In genomic region chr8:118539941-118540340, GRCm38 (mm10) we compare ENCODE assay signal across 23 mouse cellular contexts.
DNase-seq lines count a peak whose midpoint lies in the region; ATAC-seq and TF ChIP-seq lines count a peak whose summit lies in the region.
"Had no signal": no experiment of that assay in that cellular context is flagged by ENCODE, and none has a peak within 500 bp of the region (broad histone marks: within the 10 kb centered on the region; RNA-seq: fewer than 3 reads in every experiment).

No protein-coding gene starts in this region.

- no peak overlapping the region for H3K27ac ChIP-seq in forebrain, embryonic 14.5 days (ENCODE audit: low read depth, low read length)
- H3K27ac ChIP-seq in forebrain, embryonic 10.5 days = no peak overlapping the region
- no peak overlapping the region for H3K27ac ChIP-seq in forebrain, postnatal 0 days (ENCODE audit: low read depth, low read length)
- H3K27ac ChIP-seq in forebrain, embryonic 12.5 days = no peak overlapping the region
- H3K27ac ChIP-seq in midbrain, embryonic 11.5 days (ENCODE audit: low read depth, low read length) = no peak overlapping the region
- H3K27ac ChIP-seq in midbrain, postnatal 0 days (ENCODE audit: low read depth, low read length) = no peak overlapping the region
- H3K27ac ChIP-seq: embryonic facial prominence, embryonic 10.5 days; gastrocnemius, adult 2 months; hindbrain, embryonic 12.5 days; hindbrain, embryonic 15.5 days had no signal

- no peaks in the 10 kb centered on the region for H3K36me3 ChIP-seq in forebrain, embryonic 14.5 days (ENCODE audit: control insufficient read depth, insufficient read depth, low read length)
- no peaks in the 10 kb centered on the region for H3K36me3 ChIP-seq in forebrain, embryonic 10.5 days (replicated peaks)
- no peaks in the 10 kb centered on the region for H3K36me3 ChIP-seq in forebrain, postnatal 0 days (ENCODE audit: insufficient read depth)
- no peaks in the 10 kb centered on the region for H3K36me3 ChIP-seq in forebrain, embryonic 12.5 days (replicated peaks)
- no peaks in the 10 kb centered on the region for H3K36me3 ChIP-seq in midbrain, embryonic 11.5 days (ENCODE audit: control insufficient read depth, insufficient read depth, low read length)
- no peaks in the 10 kb centered on the region for H3K36me3 ChIP-seq in midbrain, postnatal 0 days (ENCODE audit: insufficient read depth, low read length)
- H3K36me3 ChIP-seq: embryonic facial prominence, embryonic 10.5 days; embryonic facial prominence, embryonic 13.5 days; hindbrain, embryonic 12.5 days; hindbrain, embryonic 15.5 days had no signal

- peaks cover 3% of the 10 kb centered on the region for H3K4me1 ChIP-seq in forebrain, embryonic 14.5 days (ENCODE audit: control insufficient read depth, insufficient read depth, low read length)
- peaks cover 16% of the 10 kb centered on the region for H3K4me1 ChIP-seq in forebrain, embryonic 10.5 days
- no peaks in the 10 kb centered on the region for H3K4me1 ChIP-seq in forebrain, postnatal 0 days (ENCODE audit: insufficient read depth)
- peaks cover 8% of the 10 kb centered on the region for H3K4me1 ChIP-seq in forebrain, embryonic 12.5 days
- H3K4me1 ChIP-seq in midbrain, embryonic 11.5 days (ENCODE audit: control insufficient read depth, insufficient read depth, low read length) = no peaks in the 10 kb centered on the region; the same call in 1 of the 2 replicates
- no peaks in the 10 kb centered on the region for H3K4me1 ChIP-seq in midbrain, postnatal 0 days (ENCODE audit: insufficient read depth, low read length)

- no peak for ATAC-seq in forebrain, embryonic 14.5 days
- no peak; the same call in 1 of the 2 replicates for ATAC-seq in forebrain, postnatal 0 days
- no peak for ATAC-seq in forebrain, embryonic 12.5 days (ENCODE audit: low FRiP score)
- ATAC-seq in midbrain, embryonic 11.5 days (ENCODE audit: low FRiP score) = no peak
- ATAC-seq in midbrain, postnatal 0 days (ENCODE audit: low FRiP score) = no peak
- ATAC-seq: activated CD4-positive, CD25-positive, alpha-beta regulatory T cell, adult 4 months had no signal

- no peak overlapping the region for H3K4me2 ChIP-seq in forebrain, embryonic 14.5 days (ENCODE audit: low read length)
- H3K4me2 ChIP-seq in forebrain, postnatal 0 days (ENCODE audit: low read depth) = no peak overlapping the region
- H3K4me2 ChIP-seq in forebrain, embryonic 12.5 days = no peak overlapping the region
- H3K4me2 ChIP-seq in midbrain, embryonic 11.5 days = no peak overlapping the region
- H3K4me2 ChIP-seq in midbrain, postnatal 0 days (ENCODE audit: low read depth, low read length, poor library complexity, severe bottlenecking) = no peak overlapping the region
- H3K4me2 ChIP-seq: heart, embryonic 11.5 days; hindbrain, embryonic 12.5 days; hindbrain, embryonic 15.5 days had no signal

- intact Hi-C loops in left cerebral cortex, postnatal 36 days (cut with DNase I) = no loop called here

- peak; percentile 58 for DNase-seq in forebrain, embryonic 14.5 days (ENCODE audit: low spot score)
- DNase-seq in forebrain, embryonic 10.5 days (ENCODE audit: extremely low spot score, low spot score) = no peak
- DNase-seq in forebrain, postnatal 0 days = peak; percentile 38
- peak; percentile 67 for DNase-seq in midbrain, embryonic 11.5 days (ENCODE audit: low spot score, missing footprints)
- no peak for DNase-seq in midbrain, postnatal 0 days (ENCODE audit: low spot score)
- DNase-seq in left cerebral cortex, postnatal 36 days (ENCODE audit: low spot score in 2 of 2) = no peak
- DNase-seq: adrenal gland, adult 8-10 months; adrenal gland, postnatal 25 days; cerebellum, adult 11-12 months; cerebellum, adult 8-10 months; cerebellum, postnatal 10 days; cerebellum, postnatal 36 days; gastrocnemius, adult 2 months; gastrocnemius, postnatal 14 days; heart, adult 11 months had no signal

- no peak overlapping the region for H3K4me3 ChIP-seq in forebrain, embryonic 14.5 days (ENCODE audit: low read depth, low read length)
- no peak overlapping the region for H3K4me3 ChIP-seq in forebrain, embryonic 10.5 days
- no peak overlapping the region for H3K4me3 ChIP-seq in forebrain, postnatal 0 days (ENCODE audit: low read depth, low read length)
- H3K4me3 ChIP-seq in forebrain, embryonic 12.5 days (replicated peaks) = no peak overlapping the region
- H3K4me3 ChIP-seq in midbrain, embryonic 11.5 days (ENCODE audit: low read depth, low read length) = no peak overlapping the region
- no peak overlapping the region for H3K4me3 ChIP-seq in midbrain, postnatal 0 days (ENCODE audit: low read depth, low read length)
- H3K4me3 ChIP-seq: embryonic facial prominence, embryonic 10.5 days; embryonic facial prominence, embryonic 13.5 days; erythroblast, embryonic 14.5 days; gastrocnemius, adult 2 months; hindbrain, embryonic 12.5 days; hindbrain, embryonic 15.5 days had no signal

- no peak overlapping the region for H3K9ac ChIP-seq in forebrain, embryonic 14.5 days (ENCODE audit: low read length)
- no peak overlapping the region for H3K9ac ChIP-seq in forebrain, postnatal 0 days
- no peak overlapping the region for H3K9ac ChIP-seq in forebrain, embryonic 12.5 days
- no peak overlapping the region for H3K9ac ChIP-seq in midbrain, embryonic 11.5 days (ENCODE audit: low read length)
- H3K9ac ChIP-seq in midbrain, postnatal 0 days (replicated peaks; ENCODE audit: low read length, poor library complexity, severe bottlenecking) = no peak overlapping the region
- H3K9ac ChIP-seq: embryonic facial prominence, embryonic 13.5 days; hindbrain, embryonic 12.5 days; hindbrain, embryonic 15.5 days had no signal

- 56% methylated on average over 4 of the region's 4 CpGs for WGBS in forebrain, embryonic 14.5 days
- 87% methylated on average over 4 of the region's 4 CpGs for WGBS in forebrain, embryonic 10.5 days
- 27% methylated on average over 4 of the region's 4 CpGs for WGBS in forebrain, postnatal 0 days
- WGBS in forebrain, embryonic 12.5 days = 74% methylated on average over 4 of the region's 4 CpGs
- WGBS in midbrain, embryonic 11.5 days = 67% methylated on average over 4 of the region's 4 CpGs
- WGBS in midbrain, postnatal 0 days = 32% methylated on average over 4 of the region's 4 CpGs

- TF ChIP-seq CTCF in forebrain, postnatal 0 days (IDR thresholded peaks at IDR 0.05; ENCODE audit: low read depth) = no peak
- no peak for TF ChIP-seq CTCF in midbrain, postnatal 0 days (IDR thresholded peaks at IDR 0.05)

- no peaks in the 10 kb centered on the region for H3K27me3 ChIP-seq in forebrain, embryonic 14.5 days (replicated peaks; ENCODE audit: control insufficient read depth, insufficient read depth, low read length)
- H3K27me3 ChIP-seq in forebrain, embryonic 10.5 days (ENCODE audit: poor library complexity, severe bottlenecking) = no peaks in the 10 kb centered on the region
- H3K27me3 ChIP-seq in forebrain, postnatal 0 days (ENCODE audit: insufficient read depth, low read length) = no peaks in the 10 kb centered on the region
- H3K27me3 ChIP-seq in forebrain, embryonic 12.5 days = no peaks in the 10 kb centered on the region
- H3K27me3 ChIP-seq in midbrain, embryonic 11.5 days (ENCODE audit: control insufficient read depth, insufficient read depth, low read length) = peaks cover 36% of the 10 kb centered on the region
- peaks cover 2% of the 10 kb centered on the region; the same call in 1 of the 2 replicates for H3K27me3 ChIP-seq in midbrain, postnatal 0 days (ENCODE audit: insufficient read depth, low read length)
- H3K27me3 ChIP-seq: embryonic facial prominence, embryonic 13.5 days had no signal

- H3K9me3 ChIP-seq in forebrain, embryonic 14.5 days (replicated peaks; ENCODE audit: control insufficient read depth, low read length) = no peaks in the 10 kb centered on the region
- no peaks in the 10 kb centered on the region for H3K9me3 ChIP-seq in forebrain, embryonic 10.5 days
- no peaks in the 10 kb centered on the region for H3K9me3 ChIP-seq in forebrain, postnatal 0 days (ENCODE audit: low read length)
- H3K9me3 ChIP-seq in forebrain, embryonic 12.5 days = no peaks in the 10 kb centered on the region
- H3K9me3 ChIP-seq in midbrain, embryonic 11.5 days (ENCODE audit: control insufficient read depth, low read length) = no peaks in the 10 kb centered on the region
- no peaks in the 10 kb centered on the region for H3K9me3 ChIP-seq in midbrain, postnatal 0 days (ENCODE audit: low read length)
- H3K9me3 ChIP-seq: embryonic facial prominence, embryonic 10.5 days; embryonic facial prominence, embryonic 13.5 days; hindbrain, embryonic 12.5 days; hindbrain, embryonic 15.5 days had no signal

Comparison
In these comparisons a context has a peak if more than half of its experiments do, and no peak if none do; other contexts are left out.
1. DNase-seq: peak in forebrain, embryonic 14.5 days (single experiment), forebrain, postnatal 0 days (single experiment) and midbrain, embryonic 11.5 days (single experiment); none in forebrain, embryonic 10.5 days (single experiment), midbrain, postnatal 0 days (single experiment) and left cerebral cortex, postnatal 36 days (0 of 2).